Mouse (Mus musculus): ENCODE measurements around the gene Dact3. TPM values are rescaled to one million over a fixed set of nuclear protein-coding genes. Genes with fewer than 3 reads are reported as not detected.

Gene Dact3
- total RNA-seq, 2 experiments from 2014 or later = 5.7 to 7.0 TPM

- DNase-seq = peak; percentile 68
These were observed 16.8 kb upstream of the Dact3 start for GRCm38 (mm10) chr7:16858336-16858735.

DNA sequence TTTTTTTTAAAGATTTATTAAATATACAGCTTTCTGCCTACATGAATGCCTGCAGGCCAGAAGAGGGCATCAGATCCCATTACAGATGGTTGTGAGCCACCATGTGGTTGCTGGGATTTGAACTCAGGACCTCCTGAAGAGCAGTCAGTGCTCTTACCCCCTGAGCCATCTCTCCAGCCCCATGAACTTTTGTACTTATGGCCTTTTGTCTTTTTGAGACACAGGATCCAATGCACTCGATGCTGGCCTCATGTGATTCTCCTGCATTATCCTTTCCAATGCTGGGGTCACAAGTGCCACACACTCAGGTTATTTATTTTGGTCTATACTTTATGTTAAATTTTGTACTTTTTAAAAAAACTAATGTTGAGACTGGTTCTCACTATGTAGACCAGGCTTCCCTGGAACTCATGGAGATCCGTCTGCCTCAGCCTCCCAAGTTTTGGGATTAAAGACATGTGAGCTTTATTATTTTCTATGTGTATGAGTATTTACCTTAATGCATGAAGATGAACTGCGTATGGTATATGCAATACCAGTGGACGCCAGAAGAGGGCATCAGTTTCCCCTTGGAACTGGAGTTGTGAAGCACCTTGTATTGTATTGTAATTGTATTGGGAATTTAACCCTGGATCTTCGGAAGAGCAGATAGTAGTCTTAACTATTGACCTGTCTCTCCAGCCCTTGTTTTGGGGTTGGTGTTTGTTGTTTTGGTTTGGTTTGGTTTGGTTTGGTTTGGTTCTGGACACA, 15.0 kb upstream of the Dact3 start:
- DNase-seq = peak; percentile 75

- DNase-seq = no peak
These were observed 7.6 kb upstream of the Dact3 start for GRCm38 (mm10) chr7:16867488-16867887.

GRCm38 (mm10) chr7:16869497-16869896, 5.6 kb upstream of the Dact3 start:
- DNase-seq = peak; percentile 62

DNA sequence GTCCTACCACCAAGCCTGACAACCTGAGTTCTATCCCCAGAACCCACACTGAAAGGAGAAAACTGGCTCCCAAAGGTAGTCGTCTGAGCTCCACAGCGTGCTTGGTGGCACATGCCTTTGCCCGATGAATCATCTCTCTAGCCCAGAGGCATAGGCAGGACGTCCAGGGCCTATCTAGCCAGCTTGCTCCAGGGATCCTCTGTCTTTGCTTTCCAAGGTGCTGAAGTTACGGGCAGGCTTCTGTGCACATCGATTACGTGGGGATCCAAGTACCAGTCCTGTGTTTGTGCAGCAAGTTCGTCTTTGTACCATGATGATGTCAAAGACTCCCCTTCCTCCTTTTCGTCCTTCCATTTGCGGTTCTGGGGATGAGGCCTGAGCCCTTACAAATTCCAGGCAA, 3.5 kb upstream of the Dact3 start:
- no peak for DNase-seq

DNA sequence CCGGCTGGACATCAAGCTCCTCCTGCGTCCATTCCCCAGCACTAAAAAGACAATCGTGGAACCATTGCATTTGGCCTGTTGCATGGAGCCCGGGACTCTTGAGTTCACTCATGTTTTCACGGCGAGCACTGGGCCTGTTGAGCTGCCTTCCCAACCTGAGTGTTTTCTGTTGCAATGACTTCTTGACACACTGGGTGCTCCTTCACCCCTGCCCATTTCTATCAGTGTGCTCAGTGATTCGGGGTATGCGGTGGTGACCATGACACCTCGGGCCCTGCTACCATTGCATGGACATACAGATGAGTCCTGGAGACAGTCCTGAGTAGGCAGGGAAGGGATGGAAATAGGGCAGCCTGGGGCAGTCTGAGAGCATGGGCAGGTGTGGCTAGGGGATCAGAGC, 2.6 kb upstream of the Dact3 start:
- DNase-seq = no peak

GRCm38 (mm10) chr7:16873392-16873791, 1.7 kb upstream of the Dact3 start:
- DNase-seq = no peak

DNA sequence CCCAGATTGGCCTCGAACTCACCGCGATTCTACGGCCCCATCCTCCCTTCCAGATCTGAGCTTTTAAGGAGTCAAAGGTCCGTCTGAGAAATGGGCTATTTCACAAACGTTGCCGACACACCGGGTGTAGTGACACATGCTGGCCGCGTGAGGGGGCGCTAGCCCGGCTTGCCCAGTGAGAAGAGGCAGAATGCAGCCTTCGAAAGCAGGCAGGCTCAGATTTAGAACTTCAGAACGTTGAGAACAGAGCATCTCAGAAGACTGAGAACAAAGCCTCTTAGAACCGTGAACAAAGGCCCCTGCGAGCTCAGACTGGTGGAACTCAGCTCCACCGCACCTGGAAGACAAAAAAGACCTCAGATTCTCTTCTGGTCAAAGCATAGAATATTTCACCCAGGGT, 927 bp upstream of the Dact3 start:
- DNase-seq = peak; percentile 87

DNA sequence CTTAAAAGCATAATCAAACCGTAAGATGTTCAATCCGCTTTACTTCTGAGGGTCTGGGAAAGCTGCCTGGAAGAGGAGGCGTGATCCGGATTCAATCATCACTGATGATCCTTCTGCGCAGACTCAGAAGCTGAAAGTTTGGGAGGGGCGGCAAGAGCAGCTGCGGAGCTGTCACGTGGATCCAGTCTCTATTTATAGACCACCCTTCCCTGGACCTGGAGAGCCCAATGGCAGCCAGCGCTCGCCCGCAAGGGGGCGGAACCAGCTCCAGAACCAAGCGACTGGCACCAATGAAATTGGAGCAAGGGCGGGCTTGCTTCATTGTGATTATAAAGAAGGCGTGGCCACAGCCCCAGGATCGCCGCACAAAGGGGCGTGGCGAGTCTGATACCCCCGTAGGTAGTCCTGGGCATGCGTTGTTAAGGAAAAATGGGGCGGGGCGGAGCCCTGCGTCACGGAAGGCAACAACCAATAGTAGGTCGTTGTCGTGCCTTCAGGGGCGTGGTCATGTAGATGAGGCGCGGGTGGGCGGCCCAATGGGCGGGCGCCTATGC, 284 bp upstream of the Dact3 start:
- DNase-seq = peak; percentile 99

GRCm38 (mm10) chr7:16875326-16875725, 209 bp downstream of the Dact3 start:
- DNase-seq = no peak

DNA sequence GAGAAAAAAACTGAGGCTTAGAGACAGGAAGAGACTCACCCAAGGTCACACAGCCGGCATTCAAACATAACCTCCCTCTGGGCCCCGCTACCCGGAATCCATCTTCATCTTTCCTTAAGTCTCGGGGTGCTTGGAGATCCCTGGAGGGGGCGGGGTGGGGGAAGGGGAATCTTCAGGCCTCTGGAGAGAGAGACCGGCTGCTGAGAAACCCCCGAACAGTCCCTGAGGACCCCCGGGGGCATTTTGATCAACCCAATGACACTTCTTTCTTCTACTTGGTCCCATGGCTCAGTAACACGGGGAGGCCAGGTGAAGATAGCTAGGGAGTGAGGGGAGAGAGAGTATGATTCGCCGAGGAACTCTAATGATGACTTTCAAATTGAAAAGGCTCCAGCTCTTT, 889 bp downstream of the Dact3 start:
- no peak for DNase-seq

- no peak for DNase-seq
These were observed 1.5 kb downstream of the Dact3 start for GRCm38 (mm10) chr7:16876608-16877007.

DNA sequence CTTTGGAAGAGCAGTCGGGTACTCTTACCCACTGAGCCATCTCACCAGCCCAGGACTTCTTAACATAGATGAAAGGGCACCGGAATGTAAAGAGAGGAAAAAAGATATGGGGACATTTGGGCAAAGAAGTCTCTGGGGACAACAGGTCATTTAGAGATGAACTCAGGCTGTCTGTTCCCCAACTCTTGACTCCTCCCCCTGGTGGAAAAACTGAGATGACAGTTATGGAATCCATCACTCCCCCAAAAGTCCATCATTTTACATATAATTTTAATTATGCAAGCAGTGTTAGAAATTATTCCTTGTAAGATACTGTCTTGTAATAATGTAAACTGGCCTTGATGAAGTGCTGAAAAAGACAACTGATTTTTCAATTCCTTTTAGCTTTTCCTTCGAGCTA, 2.6 kb downstream of the Dact3 start:
- DNase-seq = no peak

DNA sequence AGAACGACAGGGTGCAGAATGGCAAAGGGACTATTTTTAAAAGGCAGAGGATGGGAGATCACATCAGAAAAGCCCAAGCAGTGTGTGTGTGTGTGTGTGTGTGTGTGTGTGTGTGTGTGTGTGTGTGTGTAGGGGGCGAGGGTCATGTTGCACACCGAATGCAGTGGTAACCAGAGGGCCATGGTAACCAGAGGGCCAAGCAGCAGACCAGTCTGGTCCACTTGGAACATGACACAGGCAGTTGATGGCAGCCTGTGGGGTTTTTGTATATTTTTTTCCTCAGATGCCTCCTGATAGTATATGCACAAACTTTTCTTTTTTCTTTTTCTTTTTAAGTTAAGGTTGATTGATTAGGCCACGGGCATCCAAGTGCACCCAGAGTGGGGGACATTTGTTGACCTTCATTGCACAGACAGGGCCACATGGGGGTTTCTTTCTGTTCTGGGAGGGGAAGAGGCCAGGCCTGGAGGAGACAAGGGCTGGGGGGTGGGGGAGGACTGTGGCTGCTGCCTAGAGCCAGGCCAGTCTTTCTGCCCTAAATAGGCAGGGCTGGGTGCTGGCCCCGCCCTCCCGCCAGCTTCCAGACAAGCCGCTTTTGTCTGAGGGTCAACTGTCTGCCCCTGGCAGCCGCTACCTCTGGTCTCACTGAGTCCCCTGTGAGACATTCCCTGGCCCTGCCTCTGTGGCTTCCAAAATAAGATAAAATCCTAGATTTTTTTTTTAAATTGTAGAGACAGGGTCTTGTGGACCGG, 4.9 kb downstream of the Dact3 start:
- peak; percentile 47 for DNase-seq

DNA sequence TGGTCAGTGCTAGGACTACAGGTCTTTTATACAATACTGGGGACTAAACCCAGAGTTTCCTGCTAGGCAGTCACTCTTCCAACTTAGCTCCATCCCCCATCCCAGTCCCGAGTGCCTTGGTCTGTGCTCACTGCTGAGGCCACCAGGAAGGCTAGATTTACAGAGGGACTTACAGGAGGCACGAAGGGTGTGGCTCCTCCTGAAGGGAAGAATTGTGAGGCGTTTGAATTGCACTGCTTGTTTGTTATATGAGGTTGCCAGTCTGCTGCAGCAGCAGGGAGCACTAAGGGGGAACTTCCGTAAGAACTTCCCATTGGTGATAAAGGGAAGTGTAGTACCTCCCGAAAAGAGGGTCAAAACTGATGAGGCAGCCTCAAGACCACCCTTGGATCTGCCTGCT, 5.5 kb downstream of the Dact3 start:
- DNase-seq = no peak

DNA sequence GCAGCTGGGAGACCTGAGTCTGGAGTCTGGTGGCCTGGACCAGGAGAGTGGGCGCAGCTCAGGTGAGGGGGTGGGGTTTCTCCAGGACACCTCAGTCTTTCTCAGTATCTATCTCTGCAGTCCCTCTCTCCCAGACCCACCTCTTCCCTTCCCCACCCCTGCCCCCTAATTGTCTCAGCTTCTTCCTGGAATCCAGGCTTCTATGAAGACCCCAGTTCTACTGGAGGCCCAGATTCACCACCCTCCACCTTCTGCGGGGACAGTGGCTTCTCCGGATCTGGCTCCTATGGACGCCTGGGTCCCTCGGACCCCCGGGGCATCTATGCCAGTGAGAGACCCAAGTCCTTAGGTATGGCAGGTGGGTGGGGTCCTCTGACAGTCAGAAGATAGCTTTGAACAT, 8.0 kb downstream of the Dact3 start:
- DNase-seq = no peak

- DNase-seq = no peak
These were observed 9.2 kb downstream of the Dact3 start for GRCm38 (mm10) chr7:16884334-16884733.

- DNase-seq = no peak
These were observed 10.2 kb downstream of the Dact3 start for GRCm38 (mm10) chr7:16885271-16885776.

DNA sequence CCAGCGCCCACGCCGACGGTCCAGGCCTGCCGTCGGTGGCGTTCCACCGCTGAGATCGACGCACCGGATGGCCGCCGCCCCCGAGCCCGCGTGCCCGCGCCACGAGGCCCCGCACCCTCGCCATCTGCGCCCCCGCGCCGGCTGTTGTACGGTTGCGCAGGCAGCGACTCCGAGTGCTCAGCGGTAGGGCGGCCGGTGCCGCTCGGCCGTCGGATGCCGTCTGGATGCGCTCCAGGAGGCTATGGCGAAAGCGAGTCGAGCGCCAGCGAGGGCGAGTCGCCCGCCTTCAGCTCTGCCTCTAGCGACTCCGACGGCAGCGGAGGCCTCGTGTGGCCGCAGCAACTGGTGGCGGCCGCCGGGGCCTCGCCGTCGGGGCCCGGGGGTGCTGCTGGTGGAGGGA, 10.8 kb downstream of the Dact3 start:
- DNase-seq = no peak

- DNase-seq = no peak
These were observed 15.4 kb downstream of the Dact3 start for GRCm38 (mm10) chr7:16890536-16890935.

GRCm38 (mm10) chr7:16890944-16891343, 15.8 kb downstream of the Dact3 start:
- DNase-seq = peak; percentile 69

DNA sequence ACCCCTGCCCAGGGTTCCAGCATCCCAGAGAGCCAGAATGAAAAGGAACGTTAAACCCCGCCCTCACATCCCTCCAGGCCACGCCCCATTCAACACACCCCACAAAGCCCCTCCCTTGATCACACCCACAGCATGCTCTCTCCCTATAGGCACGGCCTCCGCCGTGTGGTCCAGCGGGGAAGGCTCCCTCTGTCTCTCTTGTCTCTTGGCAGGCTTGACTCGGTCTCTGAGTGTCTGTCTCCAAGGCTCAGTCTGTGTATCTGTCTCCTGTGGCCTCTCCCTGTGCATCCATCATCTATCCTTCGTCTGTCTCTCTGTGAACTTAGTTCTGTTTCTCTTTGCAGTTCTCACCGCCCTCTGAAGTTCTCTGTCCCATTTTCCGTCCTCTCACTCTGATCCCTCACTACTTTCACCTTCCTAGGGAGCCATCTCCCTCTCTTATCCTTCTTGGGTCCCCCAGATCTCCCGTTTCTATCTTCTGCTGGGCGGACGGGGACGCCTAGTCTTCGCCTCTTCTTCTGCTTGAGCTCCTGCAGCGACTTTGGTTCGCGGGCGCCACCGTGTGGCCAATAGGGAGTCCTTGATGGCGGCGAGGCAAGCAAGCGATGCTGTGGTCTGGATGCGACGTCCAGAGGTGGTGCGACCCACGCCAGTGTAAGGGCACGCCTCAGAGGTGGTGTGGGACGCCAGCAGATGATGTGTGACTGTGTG, 16.7 kb downstream of the Dact3 start, which contains the start of gene Gng8:
Gene Gng8 (plus strand): TSS at position 146 of the 711 bp plus-strand sequence.
- DNase-seq = peak; percentile 89

DNA sequence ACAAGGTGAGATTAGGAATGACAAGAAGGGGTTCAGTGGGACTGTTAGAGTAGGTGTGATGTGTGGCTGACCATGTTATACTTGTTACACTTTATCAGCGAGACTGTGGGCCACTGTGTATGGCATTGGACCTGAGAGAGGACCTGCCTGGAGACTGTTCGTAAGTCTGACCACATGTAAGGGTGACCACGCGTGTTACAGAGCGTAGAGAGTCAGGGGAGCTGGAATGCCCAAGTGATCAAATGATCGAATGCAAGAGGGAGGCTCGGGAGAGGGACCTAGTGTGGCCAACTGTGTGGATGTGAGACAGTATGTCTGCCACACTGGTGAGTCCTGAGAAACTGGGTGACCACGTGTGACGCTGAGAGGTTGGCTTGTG, 17.2 kb downstream of the Dact3 start:
- DNase-seq = no peak

Measured in adrenal gland, postnatal 10 days (tissue).